Mouse (Mus musculus) hindbrain, embryonic 12.5 days (tissue): ENCODE data around the gene Ltn1. TPM values are rescaled to one million over a fixed set of nuclear protein-coding genes. Genes with fewer than 3 reads are reported as not detected.

ENCODE experiments used
- ATAC-seq: fragments of 200-750 bp; cut with Nextera tagmentation; 2 replicates; pipeline ENCODE4 v1.8.0; 2017; ENCODE audit warnings: moderate TSS enrichment; ENCODE audit not compliant: low FRiP score
- H3K27ac ChIP-seq: fragments of 300-500 bp; sonication (generic); 2 replicates; pipeline ENCODE4 v1.5.1; 2016; ENCODE audit warnings: mild to moderate bottlenecking
- H3K27me3 ChIP-seq: fragments of 300-500 bp; sonication (generic); 2 replicates; pipeline ENCODE4 v1.6.1; 2016; ENCODE audit warnings: mild to moderate bottlenecking
- H3K36me3 ChIP-seq: fragments of 300-500 bp; sonication (generic); 2 replicates; pipeline ENCODE4 v1.6.1; 2016; ENCODE audit warnings: mild to moderate bottlenecking
- H3K4me1 ChIP-seq: fragments of 300-500 bp; sonication (generic); 2 replicates; pipeline ENCODE4 v1.6.1; 2016
- H3K4me2 ChIP-seq: fragments of 300-500 bp; sonication (generic); replicated peaks from 2 replicates; pipeline ENCODE4 v1.6.1; 2016; ENCODE audit warnings: mild to moderate bottlenecking
- H3K4me3 ChIP-seq: fragments of 300-500 bp; sonication (generic); 2 replicates; pipeline ENCODE4 v1.5.1; 2016; ENCODE audit warnings: mild to moderate bottlenecking
- H3K9ac ChIP-seq: fragments of 300-500 bp; sonication (generic); 2 replicates; pipeline ENCODE4 v1.6.1; 2016; ENCODE audit warnings: mild to moderate bottlenecking, moderate library complexity
- H3K9me3 ChIP-seq: fragments of 300-500 bp; sonication (generic); replicated peaks from 2 replicates; pipeline ENCODE4 v1.6.1; 2016; ENCODE audit warnings: mild to moderate bottlenecking
- WGBS: fragments of 180-500 bp; shearing (Covaris S2); methylation state at CpG from one replicate; pipeline ENCODE4 v1.1.7; 2016; 5-methylcytosine and 5-hydroxymethylcytosine counted together
- polyA plus RNA-seq: library from polyadenylated mRNA; unstranded; fragments of >200 nt; fragmentation: Nextera tagmentation; extraction: Ambion mirVana; gene quantifications from 2 replicates; pipeline ENCODE4 v1.2.1, GENCODE M21; 2016

Ltn1 gene
- polyA plus RNA-seq, 1 experiment from 2014 or later, result 36.0 TPM

- Histone ChIP-seq H3K4me1 (peaks cover 11% of the 10 kb centered on the region), H3K4me2 (peak within 1 kb of the TSS; percentile 78), H3K9ac (peak within 1 kb of the TSS; percentile 80), H3K27me3 (no peaks in the 10 kb centered on the region; the same call in 1 of the 2 replicates), H3K27ac (peak within 1 kb of the TSS; percentile 90), H3K36me3 (0 out of 2 replicates have a peak, but pooled peaks cover 6% of the 10 kb centered on the region), H3K4me3 (peak within 1 kb of the TSS; percentile 59), H3K9me3 (no peaks in the 10 kb centered on the region)
- under 1% methylated on average over 33 of the region's 38 CpGs for WGBS
- ATAC-seq, result peak; percentile 97
Measured at GRCm38 (mm10) chr16:87440184-87440686, 7.8 kb upstream of the Ltn1 start, which contains the start of gene Rwdd2b. Gene Rwdd2b, minus strand, starts transcription at chr16:87440573.

- Histone ChIP-seq H3K4me1 (peaks cover 11% of the 10 kb centered on the region), H3K4me3 (no peak overlapping the region), H3K9ac (no peak overlapping the region), H3K4me2 (no peak overlapping the region), H3K27me3 (no peaks in the 10 kb centered on the region), H3K27ac (no peak overlapping the region), H3K36me3 (0 out of 2 replicates have a peak, but pooled peaks cover 6% of the 10 kb centered on the region), H3K9me3 (no peaks in the 10 kb centered on the region)
- no peak for ATAC-seq
- WGBS, result 93% methylated on average over 8 of the region's 8 CpGs
Measured at GRCm38 (mm10) chr16:87438697-87439096, 6.3 kb upstream of the Ltn1 start.

- Histone ChIP-seq H3K27me3 (no peaks in the 10 kb centered on the region), H3K4me1 (peaks cover 11% of the 10 kb centered on the region), H3K4me3 (no peak overlapping the region), H3K4me2 (no peak overlapping the region), H3K27ac (no peak overlapping the region), H3K36me3 (0 out of 2 replicates have a peak, but pooled peaks cover 6% of the 10 kb centered on the region), H3K9ac (no peak overlapping the region), H3K9me3 (no peaks in the 10 kb centered on the region)
- no peak for ATAC-seq
- 92% methylated on average over 21 of the region's 21 CpGs for WGBS
Measured at GRCm38 (mm10) chr16:87437096-87437495, 4.7 kb upstream of the Ltn1 start.

DNA sequence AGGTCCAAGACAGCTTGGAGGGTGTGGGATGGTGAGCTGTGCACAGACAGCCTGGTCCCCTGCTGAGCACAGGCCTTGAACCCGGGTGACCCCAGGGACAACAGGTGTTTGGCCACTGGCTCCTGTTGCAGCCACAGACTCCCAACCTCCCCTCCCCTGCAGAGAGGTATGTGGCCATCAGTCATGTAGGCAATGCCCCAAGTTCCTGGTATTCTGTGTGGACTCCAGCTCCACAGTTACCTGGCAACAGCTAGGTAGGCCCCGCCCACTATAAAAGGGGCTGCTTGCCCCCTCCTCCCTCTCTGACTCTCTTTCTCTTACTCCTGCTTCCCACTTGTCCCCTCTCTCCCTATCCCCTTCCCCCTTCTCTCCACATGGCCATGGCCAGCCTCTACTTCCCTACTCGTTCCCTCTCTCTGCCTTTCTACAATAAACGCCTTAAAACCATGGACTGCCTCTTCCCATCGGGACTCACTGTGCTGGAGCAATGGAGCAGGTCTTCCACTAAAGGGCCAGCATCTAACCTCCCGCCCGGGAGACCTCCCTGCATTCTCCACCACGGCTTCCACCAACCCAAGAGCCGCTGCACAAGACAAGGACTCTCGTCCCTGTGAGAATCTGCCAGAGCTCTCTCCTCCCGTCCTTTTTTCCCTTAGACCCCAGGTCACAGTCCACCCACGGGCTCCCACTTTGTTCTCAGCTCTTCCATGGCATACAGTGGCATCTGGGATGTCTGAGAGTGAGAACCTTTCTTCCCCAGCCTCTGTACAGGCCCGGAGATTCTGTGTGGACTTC, 3.2 kb upstream of the Ltn1 start:
- ATAC-seq, result no peak
- Histone ChIP-seq H3K9ac (no peak overlapping the region), H3K4me3 (no peak overlapping the region), H3K9me3 (no peaks in the 10 kb centered on the region), H3K4me2 (no peak overlapping the region), H3K36me3 (0 out of 2 replicates have a peak, but pooled peaks cover 6% of the 10 kb centered on the region), H3K27me3 (no peaks in the 10 kb centered on the region), H3K4me1 (peaks cover 10% of the 10 kb centered on the region), H3K27ac (no peak overlapping the region)
- 87% methylated on average over 13 of the region's 13 CpGs for WGBS

GRCm38 (mm10) chr16:87434946-87435345, 2.5 kb upstream of the Ltn1 start:
- H3K9ac ChIP-seq, result no peak overlapping the region

DNA sequence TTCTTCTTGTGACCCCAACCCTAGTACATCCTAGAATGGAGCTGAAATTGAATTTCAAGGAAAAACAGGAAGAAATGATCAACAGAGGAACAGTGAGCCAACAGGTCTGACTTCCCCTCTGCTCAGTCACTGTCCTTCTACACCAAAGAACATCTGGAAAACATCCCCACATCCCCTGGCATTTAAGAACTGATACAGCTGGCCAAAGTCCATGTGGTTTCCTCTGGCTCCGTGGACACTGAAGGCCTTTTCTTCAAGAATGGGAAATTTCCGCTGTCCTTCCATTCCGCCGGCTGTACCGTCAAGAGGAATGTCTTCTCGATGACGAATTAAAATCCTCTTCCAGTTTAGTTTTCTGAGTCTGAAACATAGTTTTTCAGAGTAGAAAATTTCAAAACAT, 1.9 kb upstream of the Ltn1 start:
- Histone ChIP-seq H3K4me1 (peaks cover 10% of the 10 kb centered on the region), H3K4me3 (no peak overlapping the region), H3K9ac (no peak overlapping the region), H3K27me3 (no peaks in the 10 kb centered on the region), H3K4me2 (no peak overlapping the region), H3K36me3 (0 out of 2 replicates have a peak, but pooled peaks cover 6% of the 10 kb centered on the region), H3K9me3 (no peaks in the 10 kb centered on the region), H3K27ac (no peak overlapping the region)
- ATAC-seq, result no peak
- 93% methylated on average over 7 of the region's 7 CpGs for WGBS

More at GRCm38 (mm10) chr16:87434946-87435345, 2.5 kb upstream of the Ltn1 start:
- no peak overlapping the region for H3K4me3 ChIP-seq
- no peak overlapping the region for H3K27ac ChIP-seq
- H3K4me1 ChIP-seq, result peaks cover 11% of the 10 kb centered on the region
- no peak overlapping the region for H3K4me2 ChIP-seq
- no peak for ATAC-seq
- 85% methylated on average over 6 of the region's 6 CpGs for WGBS
- H3K27me3 ChIP-seq, result no peaks in the 10 kb centered on the region
- no peaks in the 10 kb centered on the region for H3K9me3 ChIP-seq
- H3K36me3 ChIP-seq, result 0 out of 2 replicates have a peak, but pooled peaks cover 6% of the 10 kb centered on the region

- H3K4me1 ChIP-seq, result peaks cover 10% of the 10 kb centered on the region
- 95% methylated on average over 8 of the region's 8 CpGs for WGBS
Measured at GRCm38 (mm10) chr16:87427516-87427915, 4.9 kb downstream of the Ltn1 start.

DNA sequence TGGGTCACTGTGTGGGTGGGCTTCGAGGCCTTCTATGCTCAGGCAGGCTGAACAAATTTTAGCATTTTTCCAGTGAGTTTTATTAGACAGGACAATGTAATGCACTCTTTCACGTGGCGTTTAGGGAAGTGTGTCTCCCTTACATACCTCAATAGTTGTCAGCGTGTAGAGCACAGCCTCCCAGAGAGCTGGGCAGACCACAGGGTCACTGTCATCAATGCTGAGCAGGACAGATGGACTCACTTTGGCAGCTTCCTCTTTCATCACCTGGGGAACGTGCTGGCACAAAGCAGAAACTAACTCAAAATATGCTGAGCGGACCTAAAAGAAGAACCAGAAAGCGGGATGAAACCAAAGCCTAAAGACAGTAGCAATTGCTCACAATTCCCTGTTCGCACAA, 11.8 kb downstream of the Ltn1 start:
- Histone ChIP-seq H3K4me1 (no peaks in the 10 kb centered on the region), H3K27ac (no peak overlapping the region), H3K36me3 (peaks cover 91% of the 10 kb centered on the region), H3K9ac (no peak overlapping the region), H3K4me3 (no peak overlapping the region), H3K27me3 (no peaks in the 10 kb centered on the region), H3K4me2 (no peak overlapping the region), H3K9me3 (peaks cover 15% of the 10 kb centered on the region)
- ATAC-seq, result no peak
- WGBS, result 95% methylated on average over 8 of the region's 8 CpGs

More at GRCm38 (mm10) chr16:87427516-87427915, 4.9 kb downstream of the Ltn1 start:
- Histone ChIP-seq H3K4me3 (no peak overlapping the region), H3K27ac (no peak overlapping the region), H3K27me3 (no peaks in the 10 kb centered on the region), H3K36me3 (peaks cover 40% of the 10 kb centered on the region), H3K4me2 (no peak overlapping the region), H3K9me3 (no peaks in the 10 kb centered on the region), H3K9ac (no peak overlapping the region)
- ATAC-seq, result no peak

- Histone ChIP-seq H3K27ac (no peak overlapping the region), H3K4me3 (no peak overlapping the region), H3K27me3 (no peaks in the 10 kb centered on the region), H3K36me3 (peaks cover 73% of the 10 kb centered on the region), H3K9ac (no peak overlapping the region), H3K4me2 (no peak overlapping the region), H3K4me1 (no peaks in the 10 kb centered on the region), H3K9me3 (no peaks in the 10 kb centered on the region)
- 86% methylated on average over 3 of the region's 3 CpGs for WGBS
- no peak for ATAC-seq
Measured at GRCm38 (mm10) chr16:87405001-87405400, 27.4 kb downstream of the Ltn1 start.

- Histone ChIP-seq H3K4me3 (no peak overlapping the region), H3K36me3 (peaks cover 53% of the 10 kb centered on the region), H3K27me3 (no peaks in the 10 kb centered on the region), H3K4me2 (no peak overlapping the region), H3K4me1 (no peaks in the 10 kb centered on the region), H3K27ac (no peak overlapping the region), H3K9me3 (no peaks in the 10 kb centered on the region), H3K9ac (no peak overlapping the region)
- WGBS, result 52% methylated on average over 16 of the region's 16 CpGs
- peak; percentile 83 for ATAC-seq
Measured at GRCm38 (mm10) chr16:87393813-87394548, 38.4 kb downstream of the Ltn1 start.

DNA sequence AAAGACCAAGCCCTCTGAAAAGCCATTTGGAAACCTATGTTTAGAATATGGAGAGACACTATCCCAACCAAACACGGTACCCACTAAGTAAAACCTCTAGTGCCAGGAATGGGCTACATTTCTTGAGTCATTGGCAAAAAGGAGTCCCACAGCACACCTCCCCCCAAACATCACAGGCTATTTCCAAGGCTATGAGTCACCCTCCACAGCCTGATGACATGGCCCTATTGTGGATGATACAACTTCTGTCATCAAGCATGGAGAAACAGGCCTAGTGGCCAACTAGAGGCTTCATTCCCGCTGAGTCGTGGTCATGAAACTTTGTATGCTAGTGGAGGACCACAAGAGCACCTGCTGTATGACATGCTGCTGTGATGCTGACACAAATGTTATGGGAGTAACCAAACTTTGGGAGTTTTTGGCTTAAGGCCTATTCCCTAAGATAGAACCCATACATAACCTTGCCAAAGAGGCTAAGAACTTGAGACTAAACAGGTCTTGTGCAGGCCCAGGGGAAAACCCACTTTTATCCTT, 44.9 kb downstream of the Ltn1 start:
- Histone ChIP-seq H3K27ac (no peak overlapping the region), H3K36me3 (peaks cover 36% of the 10 kb centered on the region), H3K4me1 (no peaks in the 10 kb centered on the region), H3K4me2 (no peak overlapping the region), H3K4me3 (no peak overlapping the region), H3K27me3 (no peaks in the 10 kb centered on the region), H3K9me3 (no peaks in the 10 kb centered on the region), H3K9ac (no peak overlapping the region)
- ATAC-seq, result no peak
- 92% methylated on average over 3 of the region's 3 CpGs for WGBS

DNA sequence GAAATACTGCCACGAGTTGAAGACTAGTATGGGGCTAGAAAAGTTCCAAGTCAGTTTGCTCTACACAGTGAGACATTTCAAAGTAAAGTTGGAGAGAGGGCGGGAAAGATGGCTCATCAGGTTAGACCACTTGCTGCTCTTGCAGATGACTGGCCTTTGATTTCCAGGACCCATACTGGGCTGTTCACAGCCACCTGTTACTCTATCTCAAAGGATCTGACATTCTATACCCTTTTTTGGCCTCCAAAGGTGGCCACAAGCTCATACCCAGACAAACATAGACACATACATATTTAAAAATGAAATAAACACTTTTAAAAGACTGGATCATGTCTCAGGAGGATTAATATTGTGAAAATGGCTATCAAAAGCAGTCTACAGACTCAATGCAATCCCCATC, 48.0 kb downstream of the Ltn1 start:
- WGBS, result 80% methylated on average over 2 of the region's 2 CpGs
- H3K9me3 ChIP-seq, result no peaks in the 10 kb centered on the region
- H3K27me3 ChIP-seq, result no peaks in the 10 kb centered on the region
- ATAC-seq, result no peak
- H3K4me3 ChIP-seq, result no peak overlapping the region
- H3K4me1 ChIP-seq, result no peaks in the 10 kb centered on the region
- peaks cover 64% of the 10 kb centered on the region for H3K36me3 ChIP-seq
- H3K9ac ChIP-seq, result no peak overlapping the region
- H3K27ac ChIP-seq, result no peak overlapping the region
- H3K4me2 ChIP-seq, result no peak overlapping the region
